8 mouse cellular contexts compared by ENCODE assay signal in genomic region chr11:102082322-102082721, GRCm38 (mm10). TPM values are rescaled to one million over a fixed set of nuclear protein-coding genes. Genes with fewer than 3 reads are reported as not detected.
DNase-seq lines count a peak whose midpoint lies in the region; ATAC-seq lines count a peak whose summit lies in the region.

No protein-coding gene starts in this region.

- H3K4me1 ChIP-seq in embryonic facial prominence, embryonic 11.5 days (ENCODE audit: control insufficient read depth, insufficient read depth, low read length) = peaks cover 3% of the 10 kb centered on the region; the same call in 1 of the 2 replicates
- peaks cover 56% of the 10 kb centered on the region for H3K4me1 ChIP-seq in limb, embryonic 10.5 days
- peaks cover 59% of the 10 kb centered on the region for H3K4me1 ChIP-seq in midbrain, embryonic 10.5 days
- peaks cover 14% of the 10 kb centered on the region for H3K4me1 ChIP-seq in stomach, embryonic 15.5 days

- no peaks in the 10 kb centered on the region for H3K36me3 ChIP-seq in embryonic facial prominence, embryonic 11.5 days (replicated peaks; ENCODE audit: control insufficient read depth, insufficient read depth, low read depth, low read length)
- peaks cover 29% of the 10 kb centered on the region for H3K36me3 ChIP-seq in limb, embryonic 10.5 days
- H3K36me3 ChIP-seq in midbrain, embryonic 10.5 days = peaks cover 42% of the 10 kb centered on the region
- H3K36me3 ChIP-seq in stomach, embryonic 15.5 days = peaks cover 5% of the 10 kb centered on the region; the same call in 1 of the 2 replicates

- peak; percentile 55 for DNase-seq in cerebellum, adult 11-12 months
- peak; percentile 93 for DNase-seq in embryonic facial prominence, embryonic 11.5 days (ENCODE audit: low spot score)
- DNase-seq in heart, adult 9 months (ENCODE audit: low spot score in 2 of 2) = peak; percentile 33 to 41
- DNase-seq in kidney, adult 18-20 months = peak; percentile 45
- peak; percentile 88 for DNase-seq in limb, embryonic 10.5 days (ENCODE audit: low spot score)
- DNase-seq in midbrain, embryonic 10.5 days (ENCODE audit: low spot score) = peak; percentile 86

- H3K4me2 ChIP-seq in embryonic facial prominence, embryonic 11.5 days (ENCODE audit: low read depth, low read length) = peak overlapping the region; percentile 91
- H3K4me2 ChIP-seq in stomach, embryonic 15.5 days = peak overlapping the region; percentile 93

- H3K9ac ChIP-seq in embryonic facial prominence, embryonic 11.5 days (replicated peaks; ENCODE audit: low read length) = peak overlapping the region; percentile 53
- peak overlapping the region; percentile 44; the same call in 1 of the 2 replicates for H3K9ac ChIP-seq in stomach, embryonic 15.5 days

- H3K4me3 ChIP-seq in embryonic facial prominence, embryonic 11.5 days (ENCODE audit: low read depth, low read length) = peak overlapping the region; percentile 42
- peak overlapping the region; percentile 54 for H3K4me3 ChIP-seq in limb, embryonic 10.5 days
- peak overlapping the region; percentile 55 for H3K4me3 ChIP-seq in midbrain, embryonic 10.5 days
- H3K4me3 ChIP-seq in stomach, embryonic 15.5 days (replicated peaks) = peak overlapping the region; percentile 44

- 1% methylated on average over 18 of the region's 18 CpGs for WGBS in embryonic facial prominence, embryonic 11.5 days
- 0% methylated on average over 18 of the region's 18 CpGs for WGBS in limb, embryonic 10.5 days
- WGBS in midbrain, embryonic 10.5 days = 2% methylated on average over 18 of the region's 18 CpGs
- WGBS in stomach, embryonic 15.5 days = under 1% methylated on average over 18 of the region's 18 CpGs

- H3K27ac ChIP-seq in embryonic facial prominence, embryonic 11.5 days (replicated peaks; ENCODE audit: low read depth, low read length) = no peak overlapping the region
- H3K27ac ChIP-seq in limb, embryonic 10.5 days = peak overlapping the region; percentile 73
- H3K27ac ChIP-seq in midbrain, embryonic 10.5 days (replicated peaks) = peak overlapping the region; percentile 71
- H3K27ac ChIP-seq in stomach, embryonic 15.5 days = no peak overlapping the region

- no peak for ATAC-seq in cerebellum, adult (ENCODE audit: insufficient number of reproducible peaks, low FRiP score, low TSS enrichment)
- ATAC-seq in embryonic facial prominence, embryonic 11.5 days (replicated peaks; ENCODE audit: insufficient number of reproducible peaks, low FRiP score, low TSS enrichment, low read depth) = peak; percentile 81
- ATAC-seq in stomach, embryonic 15.5 days (ENCODE audit: insufficient read depth, low FRiP score, low read depth) = peak; percentile 85

- H3K9me3 ChIP-seq in embryonic facial prominence, embryonic 11.5 days (replicated peaks; ENCODE audit: control insufficient read depth, low read length) = no peaks in the 10 kb centered on the region
- no peaks in the 10 kb centered on the region for H3K9me3 ChIP-seq in limb, embryonic 10.5 days (replicated peaks)
- no peaks in the 10 kb centered on the region for H3K9me3 ChIP-seq in midbrain, embryonic 10.5 days (replicated peaks)
- H3K9me3 ChIP-seq in stomach, embryonic 15.5 days = no peaks in the 10 kb centered on the region

- no peaks in the 10 kb centered on the region for H3K27me3 ChIP-seq in embryonic facial prominence, embryonic 11.5 days (ENCODE audit: control insufficient read depth, insufficient read depth, low read length)
- H3K27me3 ChIP-seq in limb, embryonic 10.5 days (ENCODE audit: low read depth, poor library complexity, severe bottlenecking) = peaks cover 20% of the 10 kb centered on the region
- H3K27me3 ChIP-seq in midbrain, embryonic 10.5 days (ENCODE audit: low read depth, poor library complexity, severe bottlenecking) = peaks cover 14% of the 10 kb centered on the region; the same call in 1 of the 2 replicates
- H3K27me3 ChIP-seq in stomach, embryonic 15.5 days (replicated peaks) = no peaks in the 10 kb centered on the region

RNA-seq across cellular contexts. Expression of gene Mpp2, which starts 6.0 kb away (rescaled TPM):
- 7.4 and 9.1 TPM in 2 replicates for polyA plus RNA-seq in embryonic facial prominence, embryonic 11.5 days (2014; fragmentation: Nextera tagmentation; extraction: Ambion mirVana)
- 11.5 and 16.6 TPM in 2 replicates for polyA plus RNA-seq in limb, embryonic 10.5 days (2016; fragmentation: Nextera tagmentation; extraction: Ambion mirVana)
- polyA plus RNA-seq in midbrain, embryonic 10.5 days (2016; fragmentation: Nextera tagmentation; extraction: Ambion mirVana) = 15.5 and 18.7 TPM in 2 replicates
- 6.8 and 8.8 TPM in 2 replicates for polyA plus RNA-seq in stomach, embryonic 15.5 days (2015; fragmentation: Nextera tagmentation; extraction: Ambion mirVana)

RNA-seq across cellular contexts. Expression of gene Ppy, which starts 18.8 kb away (rescaled TPM):
- polyA plus RNA-seq in embryonic facial prominence, embryonic 11.5 days (2014; fragmentation: Nextera tagmentation; extraction: Ambion mirVana) = not detected in 2 replicates
- not detected in 2 replicates for polyA plus RNA-seq in limb, embryonic 10.5 days (2016; fragmentation: Nextera tagmentation; extraction: Ambion mirVana)
- polyA plus RNA-seq in midbrain, embryonic 10.5 days (2016; fragmentation: Nextera tagmentation; extraction: Ambion mirVana) = not detected in 2 replicates
- polyA plus RNA-seq in stomach, embryonic 15.5 days (2015; fragmentation: Nextera tagmentation; extraction: Ambion mirVana) = 4.8 and 7.6 TPM in 2 replicates

RNA-seq across cellular contexts. Expression of gene Pyy, which starts 25.3 kb away (rescaled TPM):
- not detected in 2 replicates for polyA plus RNA-seq in embryonic facial prominence, embryonic 11.5 days (2014; fragmentation: Nextera tagmentation; extraction: Ambion mirVana)
- polyA plus RNA-seq in limb, embryonic 10.5 days (2016; fragmentation: Nextera tagmentation; extraction: Ambion mirVana) = not detected in 2 replicates
- not detected in 2 replicates for polyA plus RNA-seq in midbrain, embryonic 10.5 days (2016; fragmentation: Nextera tagmentation; extraction: Ambion mirVana)
- 65.1 and 89.6 TPM in 2 replicates for polyA plus RNA-seq in stomach, embryonic 15.5 days (2015; fragmentation: Nextera tagmentation; extraction: Ambion mirVana)

RNA-seq across cellular contexts. Expression of gene Cd300lg, which starts 41.0 kb away (rescaled TPM):
- polyA plus RNA-seq in embryonic facial prominence, embryonic 11.5 days (2014; fragmentation: Nextera tagmentation; extraction: Ambion mirVana) = 0.17 and 0.32 TPM in 2 replicates
- 0.38 and 0.45 TPM in 2 replicates for polyA plus RNA-seq in limb, embryonic 10.5 days (2016; fragmentation: Nextera tagmentation; extraction: Ambion mirVana)
- polyA plus RNA-seq in midbrain, embryonic 10.5 days (2016; fragmentation: Nextera tagmentation; extraction: Ambion mirVana) = 0.20 and 0.25 TPM in 2 replicates
- 2.0 and 2.2 TPM in 2 replicates for polyA plus RNA-seq in stomach, embryonic 15.5 days (2015; fragmentation: Nextera tagmentation; extraction: Ambion mirVana)

RNA-seq across cellular contexts. Expression of gene Mpp3, which starts 54.1 kb away (rescaled TPM):
- 6.3 and 6.8 TPM in 2 replicates for polyA plus RNA-seq in embryonic facial prominence, embryonic 11.5 days (2014; fragmentation: Nextera tagmentation; extraction: Ambion mirVana)
- polyA plus RNA-seq in limb, embryonic 10.5 days (2016; fragmentation: Nextera tagmentation; extraction: Ambion mirVana) = 17.7 and 18.4 TPM in 2 replicates
- polyA plus RNA-seq in midbrain, embryonic 10.5 days (2016; fragmentation: Nextera tagmentation; extraction: Ambion mirVana) = 13.3 and 16.9 TPM in 2 replicates
- 7.2 and 9.0 TPM in 2 replicates for polyA plus RNA-seq in stomach, embryonic 15.5 days (2015; fragmentation: Nextera tagmentation; extraction: Ambion mirVana)

Comparison
In these comparisons a context has a peak if more than half of its experiments do, and no peak if none do; other contexts are left out.
1. DNase-seq: peak in every context shown above with its lines; median percentile 93 in embryonic facial prominence, embryonic 11.5 days; 88 in limb, embryonic 10.5 days; 86 in midbrain, embryonic 10.5 days; 55 in cerebellum, adult 11-12 months; 45 in kidney, adult 18-20 months; 37 in heart, adult 9 months.
2. H3K27ac ChIP-seq: peak in limb, embryonic 10.5 days (single experiment) and midbrain, embryonic 10.5 days (single experiment); none in embryonic facial prominence, embryonic 11.5 days (single experiment) and stomach, embryonic 15.5 days (single experiment).
3. RNA of gene Pyy, which starts 25.3 kb away (polyA plus RNA-seq): 65.1 to 89.6 TPM in stomach, embryonic 15.5 days; not detected in midbrain, embryonic 10.5 days, not detected in embryonic facial prominence, embryonic 11.5 days and not detected in limb, embryonic 10.5 days; every median in the first group is over 10 times any median in the second.
4. Peak in every context shown above with its lines, with median percentiles within 50 percentile points of each other: H3K4me3 ChIP-seq.